Mouse (Mus musculus): ENCODE measurements at regions not wholly inside any gene's neighbourhood (a gene's known extent, or its start where the extent isn't known, plus 50 kb on each side); places are given as distances from the start of the nearest gene placed in this dataset.

DNA sequence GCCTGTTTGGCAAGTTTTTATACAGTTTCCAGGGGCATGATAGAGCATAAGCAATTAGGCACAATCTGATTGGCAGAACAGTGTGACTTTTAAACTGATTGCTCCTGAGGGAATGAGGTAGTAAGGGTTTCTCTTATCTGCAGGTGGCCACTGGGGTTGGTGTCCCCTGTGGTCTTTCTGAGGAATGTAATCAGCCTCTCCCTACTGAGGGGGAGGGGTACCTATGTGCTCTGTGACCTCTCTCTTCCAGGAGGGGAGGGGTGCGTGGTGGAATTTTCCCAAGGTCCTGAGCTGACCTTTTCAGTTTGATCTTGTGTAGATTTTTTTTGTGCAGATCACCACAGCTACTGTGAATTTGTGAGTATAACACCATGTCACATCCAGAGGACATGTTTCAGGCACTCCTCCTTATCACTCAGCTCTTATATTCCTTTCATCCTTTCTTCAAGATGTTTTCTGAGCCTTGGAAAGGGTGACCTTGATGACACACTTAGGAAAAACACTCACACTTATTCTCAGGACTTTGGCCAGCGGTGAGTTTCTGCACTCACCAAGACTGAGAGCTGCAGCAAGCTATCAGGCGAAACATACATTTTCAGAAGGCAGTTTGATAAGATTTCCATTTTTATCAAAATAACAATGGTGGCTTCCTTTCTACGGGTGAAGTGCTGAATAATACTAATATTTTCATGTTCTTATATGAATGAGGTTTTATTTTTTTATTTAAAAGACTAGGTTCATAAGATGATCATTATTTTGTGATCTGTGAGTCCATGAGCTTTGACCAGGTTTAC lies 238.7 kb upstream of the Mmadhc start:
- CTCF ChIA-PET: no interaction called here

DNA sequence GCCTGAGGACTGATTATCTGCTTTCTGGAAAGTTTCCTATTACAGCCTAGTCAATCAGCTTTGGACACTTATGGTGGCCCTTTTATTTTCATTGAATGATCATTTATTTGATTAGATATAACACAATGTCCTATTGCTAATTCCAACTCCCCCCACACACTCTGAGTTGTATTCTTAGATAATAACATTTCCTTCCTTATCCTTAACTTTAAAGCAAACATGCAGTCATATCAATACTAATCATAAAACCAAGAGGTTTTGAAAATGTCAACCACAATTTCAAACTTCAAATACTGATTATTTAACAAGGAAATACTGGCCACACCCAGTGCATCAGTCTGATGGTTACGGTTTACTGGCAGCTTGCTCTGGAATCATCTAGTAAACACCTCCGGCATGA lies 237.1 kb upstream of the Mmadhc start:
- CTCF ChIA-PET: no interaction called here

DNA sequence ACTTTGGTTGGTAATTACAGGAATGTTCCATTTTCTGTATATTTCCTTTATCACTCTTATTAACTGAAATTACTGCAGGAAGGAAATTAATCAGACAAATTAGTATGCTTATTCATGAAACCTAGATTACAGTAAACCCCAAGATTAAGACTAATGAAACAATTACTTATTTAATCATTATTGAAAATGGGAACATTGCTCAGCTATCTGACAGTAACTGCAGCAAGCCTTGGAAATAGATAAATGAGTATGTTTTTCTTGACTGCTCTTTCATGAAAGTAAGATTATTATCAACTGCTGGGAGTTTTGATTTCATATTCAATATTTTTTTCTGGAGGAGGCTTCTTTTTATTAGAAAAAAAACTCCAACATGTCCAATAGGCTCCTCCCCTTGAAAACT lies 230.8 kb upstream of the Mmadhc start:
- CTCF ChIA-PET: no interaction called here

DNA sequence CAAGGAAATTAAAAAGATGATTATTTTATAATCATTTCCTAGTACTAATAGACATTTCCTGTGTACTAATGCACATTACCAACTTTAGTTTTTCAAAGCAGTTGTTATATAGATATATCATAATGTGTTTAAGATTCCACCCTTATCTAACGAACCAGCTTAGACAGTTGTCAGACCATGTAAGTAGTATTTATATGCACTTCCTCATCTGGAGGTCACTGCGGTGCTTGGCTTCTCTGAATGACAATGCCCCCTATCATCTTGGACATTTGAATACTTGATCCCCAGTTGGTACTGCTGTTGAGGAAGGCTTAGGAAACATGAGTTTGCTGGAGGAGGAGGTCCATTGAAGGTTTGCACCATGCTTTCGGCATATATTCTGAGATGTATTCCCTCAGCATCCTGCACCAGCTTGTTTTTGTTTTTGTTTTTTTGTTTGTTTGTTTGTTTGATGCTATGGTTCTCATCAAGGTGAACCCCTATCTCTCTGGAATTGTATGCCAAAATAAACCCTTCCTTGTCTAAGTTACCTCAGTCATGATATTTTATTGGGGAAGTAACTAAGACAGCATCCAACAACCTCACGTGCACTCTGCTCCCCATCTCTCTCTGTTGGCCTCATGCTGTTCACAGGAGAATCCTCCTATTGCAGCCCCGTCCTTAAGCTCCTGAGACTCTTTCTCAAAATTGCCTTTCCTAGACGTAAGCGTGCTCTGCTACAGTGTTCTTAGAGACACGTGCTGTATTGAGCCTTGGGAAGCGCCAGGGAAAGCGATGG lies 228.4 kb upstream of the Mmadhc start:
- CTCF ChIA-PET: interaction anchor here (0.7 kb wide), 1 partner anchor 106 kb away, joined by 3 read pairs; no protein-coding TSS in a partner anchor

DNA sequence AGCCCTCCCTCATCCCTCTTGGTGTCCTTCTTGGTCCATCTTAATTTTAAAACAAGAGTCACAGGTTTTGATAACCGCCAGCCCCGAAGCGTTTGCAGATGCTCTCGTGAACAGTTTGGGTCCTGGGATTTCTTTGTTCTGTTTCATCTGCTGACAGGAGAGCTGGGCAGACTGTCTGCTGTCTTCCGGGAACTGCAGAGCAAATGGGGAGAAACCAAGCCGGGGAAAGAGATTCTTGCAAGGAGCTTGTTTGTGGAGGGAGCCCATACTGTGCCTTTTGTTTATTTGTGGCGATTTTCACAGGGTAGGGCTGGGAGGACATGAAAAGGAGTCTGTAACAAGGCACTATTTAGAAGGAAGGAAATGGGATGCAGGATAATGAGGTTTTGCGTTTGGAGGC lies 223.6 kb upstream of the Mmadhc start:
- CTCF ChIA-PET: no interaction called here

GRCm38 (mm10) chr2:50519129-50519504 lies 222.5 kb upstream of the Mmadhc start:
- CTCF ChIA-PET: interaction anchor here (0.6 kb wide), 1 partner anchor 182 kb away, joined by 3 read pairs; no protein-coding TSS in a partner anchor

- CTCF ChIA-PET: interaction anchor here (0.6 kb wide), 1 partner anchor 181 kb away, joined by 3 read pairs; no protein-coding TSS in a partner anchor
Observed at GRCm38 (mm10) chr2:50518371-50519128, 221.9 kb upstream of the Mmadhc start.

DNA sequence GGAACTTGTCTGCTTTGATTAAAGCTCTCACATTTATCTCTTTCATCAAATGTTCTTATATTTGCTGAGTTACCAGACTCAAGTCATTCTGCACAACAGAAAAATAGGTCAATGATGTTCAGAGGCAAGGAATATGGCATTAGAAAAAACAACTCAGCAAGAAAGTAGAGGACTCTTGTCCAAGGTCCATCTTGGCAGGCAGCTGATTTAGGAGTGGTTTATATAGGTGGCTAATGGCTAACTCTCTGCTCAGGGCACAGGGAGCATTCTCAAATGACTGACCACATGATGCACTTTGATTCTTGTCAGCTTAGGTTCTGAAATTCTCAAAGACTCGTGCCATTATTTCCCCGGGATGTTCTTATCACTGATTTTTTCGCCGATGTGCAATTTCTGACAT lies 216.7 kb upstream of the Mmadhc start:
- CTCF ChIA-PET: no interaction called here

DNA sequence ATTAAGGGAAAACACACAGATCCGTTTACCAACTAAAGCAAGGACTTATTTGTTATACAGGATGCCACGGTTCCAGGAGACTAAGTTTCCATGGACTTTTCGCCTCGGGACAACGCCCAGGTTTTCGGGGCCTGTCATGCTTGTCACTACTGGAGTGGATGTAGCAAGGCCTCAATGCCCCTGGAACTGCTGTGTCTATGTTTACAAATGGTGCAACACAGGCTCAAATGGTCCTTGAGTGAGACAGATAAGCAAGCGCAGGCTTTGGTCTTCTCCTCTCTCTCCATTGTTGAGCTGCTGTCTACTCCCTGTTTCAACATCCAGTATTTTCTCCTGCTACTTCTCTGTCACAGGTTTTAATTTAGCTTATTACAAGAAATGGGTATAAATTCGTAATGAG lies 202.1 kb upstream of the Mmadhc start:
- CTCF ChIA-PET: no interaction called here

DNA sequence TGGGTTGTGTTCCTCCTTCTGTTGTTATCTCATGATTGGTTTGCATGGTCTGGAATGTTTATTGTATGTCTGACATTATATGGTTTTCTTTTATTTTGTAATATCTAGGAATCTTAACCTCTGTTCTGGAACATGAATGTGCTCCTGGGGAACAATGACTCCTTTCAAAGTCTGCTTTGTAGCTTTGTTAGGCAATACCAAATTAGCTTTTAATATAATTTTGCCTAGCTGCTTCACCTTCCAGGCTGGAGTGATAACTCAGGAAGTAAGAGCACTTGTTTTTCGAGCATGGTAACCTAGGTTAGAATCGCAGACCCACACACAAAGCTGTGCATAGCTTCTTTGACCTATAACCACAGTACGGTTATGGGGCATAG lies 199.4 kb upstream of the Mmadhc start:
- CTCF ChIA-PET: no interaction called here

- CTCF ChIA-PET: interaction anchor here (0.8 kb wide), 1 partner anchor 626 kb away, joined by 8 read pairs; no protein-coding TSS in a partner anchor
Observed at GRCm38 (mm10) chr2:50495141-50496056, 198.8 kb upstream of the Mmadhc start.

DNA sequence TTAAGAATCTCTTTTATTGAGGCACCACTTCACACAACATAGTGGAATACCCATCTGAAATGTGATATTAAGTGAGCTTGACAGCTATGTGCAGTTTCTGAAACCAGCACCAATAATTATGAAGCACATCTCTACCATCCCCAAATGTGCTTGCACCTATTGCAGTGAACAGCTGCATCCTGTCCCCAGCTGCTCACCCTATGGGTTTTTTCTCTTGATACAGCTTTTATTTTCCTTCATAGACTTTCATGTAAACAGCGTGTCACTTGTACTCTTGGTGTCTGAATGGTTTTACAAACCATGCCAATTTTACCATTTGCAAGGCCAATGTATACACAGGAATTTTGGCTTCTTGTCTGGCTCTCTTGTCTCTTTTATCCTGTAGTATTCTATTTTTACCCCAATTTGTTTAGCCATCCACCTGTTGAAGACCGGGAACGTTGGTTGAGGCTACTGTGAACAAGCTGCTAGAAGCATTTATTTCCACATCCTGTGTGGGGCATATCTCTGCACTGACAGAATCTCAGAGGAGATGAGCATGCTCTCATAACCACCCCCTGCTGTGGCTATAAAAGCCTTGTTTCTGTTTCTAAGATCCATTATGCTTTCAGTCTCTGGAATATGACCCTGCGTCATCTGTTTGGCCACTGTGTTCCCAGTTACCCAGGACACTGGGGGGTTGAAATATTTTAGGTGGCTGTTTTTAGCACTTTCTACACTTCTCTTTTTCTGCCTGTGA lies 197.2 kb upstream of the Mmadhc start:
- CTCF ChIA-PET: interaction anchor here (0.6 kb wide), 1 partner anchor 869 kb away, joined by 7 read pairs; no protein-coding TSS in a partner anchor

DNA sequence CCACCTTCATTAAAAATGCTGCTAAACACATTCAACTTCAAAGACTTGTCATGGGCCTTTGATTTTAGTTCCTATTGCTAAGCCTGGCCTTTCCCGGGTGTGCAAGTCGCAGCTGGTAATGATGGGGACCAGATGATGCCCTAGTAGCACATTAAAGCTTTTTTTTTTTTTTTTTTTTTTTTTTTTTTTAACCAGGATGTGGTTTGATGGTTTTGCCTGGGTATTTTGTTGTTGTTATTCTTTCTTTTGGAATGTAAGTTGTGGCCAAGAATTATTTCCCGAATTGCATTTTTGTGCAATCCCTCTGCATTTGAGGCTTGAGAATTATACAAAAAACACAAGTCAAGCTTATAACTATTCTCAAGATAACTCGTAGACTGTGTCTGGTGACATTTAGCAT lies 167.2 kb upstream of the Mmadhc start:
- CTCF ChIA-PET: no interaction called here

- CTCF ChIA-PET: no interaction called here
Observed at GRCm38 (mm10) chr2:50462378-50462777, 165.8 kb upstream of the Mmadhc start.

- CTCF ChIA-PET: no interaction called here
Observed at GRCm38 (mm10) chr2:50456654-50457053, 160.1 kb upstream of the Mmadhc start.

DNA sequence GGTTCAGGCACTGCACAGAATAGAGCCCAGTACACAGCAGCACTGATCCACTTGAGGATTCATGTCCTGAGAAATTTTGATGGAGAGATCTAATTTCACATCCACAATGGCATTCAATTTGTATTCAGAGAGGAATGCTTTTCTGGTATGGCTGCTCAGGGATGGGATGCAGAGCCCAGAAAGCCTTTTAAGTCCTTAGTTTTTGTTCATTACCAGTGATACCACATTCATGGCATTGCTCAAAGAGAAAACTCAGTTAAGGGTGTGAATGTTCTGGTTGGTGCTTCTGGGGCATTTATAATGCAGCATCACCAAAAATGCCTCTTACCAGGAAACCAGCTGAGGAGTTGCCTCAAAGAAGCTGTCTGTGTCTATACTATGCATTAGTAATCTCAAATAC lies 151.5 kb upstream of the Mmadhc start:
- CTCF ChIA-PET: interaction anchor here (0.7 kb wide), 1 partner anchor 873 kb away, joined by 3 read pairs; no protein-coding TSS in a partner anchor

- CTCF ChIA-PET: no interaction called here
Observed at GRCm38 (mm10) chr2:50445963-50446485, 149.4 kb upstream of the Mmadhc start.

- CTCF ChIA-PET: no interaction called here
Observed at GRCm38 (mm10) chr2:50440333-50440732, 143.7 kb upstream of the Mmadhc start.

DNA sequence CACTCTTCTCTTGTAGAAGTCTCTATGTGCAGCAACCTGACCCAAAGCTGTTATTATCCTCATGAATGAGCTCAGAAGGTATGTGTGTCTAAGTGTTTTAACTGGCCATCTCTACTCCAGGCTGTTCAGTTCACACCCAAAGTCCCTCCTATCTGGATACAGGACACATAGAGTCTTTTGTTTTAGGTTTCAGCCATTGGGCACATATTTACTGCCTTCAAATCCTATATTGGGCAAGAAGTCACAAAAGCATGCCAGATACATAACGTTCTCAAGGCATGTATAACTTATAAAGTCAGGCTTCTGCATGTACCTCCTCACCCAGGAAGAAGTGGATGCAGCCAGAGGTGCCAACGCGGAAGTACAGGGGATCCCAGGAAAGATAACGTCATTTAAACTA lies 136.6 kb upstream of the Mmadhc start:
- CTCF ChIA-PET: no interaction called here

DNA sequence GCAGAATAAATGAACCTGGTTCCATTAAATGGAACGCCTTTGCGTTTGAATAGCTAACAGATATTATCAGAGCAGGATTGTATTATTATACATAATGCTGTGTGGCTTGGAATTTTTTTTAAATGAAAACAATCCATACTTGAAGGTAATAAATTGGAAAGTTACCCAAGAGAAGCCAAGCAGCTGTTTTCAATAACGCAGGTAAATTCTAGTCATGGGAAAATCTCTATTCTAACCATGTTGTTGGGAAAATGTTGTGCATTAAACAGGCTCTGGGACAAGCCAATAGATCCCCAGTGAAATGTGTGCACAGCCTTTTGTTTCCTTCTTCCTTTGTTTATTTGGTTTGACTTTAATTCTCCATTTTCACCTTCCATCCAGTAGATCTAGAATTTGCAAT lies 128.6 kb upstream of the Mmadhc start:
- CTCF ChIA-PET: no interaction called here
